Mouse (Mus musculus): ENCODE measurements around the gene Glrp1.

DNA sequence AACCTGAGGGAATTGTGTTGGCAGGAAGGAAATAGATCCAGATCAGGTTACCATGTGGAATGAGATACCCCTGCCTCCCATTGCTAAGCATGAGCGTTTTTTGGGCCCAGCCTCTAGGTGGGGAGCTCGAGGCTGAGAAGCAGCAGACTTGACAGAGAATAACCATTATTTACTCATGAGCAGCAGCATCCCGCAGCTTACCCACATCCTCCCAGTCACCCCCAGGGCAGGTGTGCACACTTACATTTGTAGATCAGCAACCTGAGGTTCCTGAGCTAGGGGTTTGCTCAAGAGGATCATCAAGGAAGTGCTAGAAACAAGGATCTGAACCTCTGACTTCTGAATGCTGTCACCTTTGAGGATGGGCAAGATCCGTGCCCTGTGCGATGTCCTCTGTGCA is 3.5 kb downstream of the Glrp1 start:
- TF ChIP-seq CTCF (IDR thresholded peaks at IDR 0.05; ENCODE audit: low read depth, low read length) (no peak), POLR2A (IDR thresholded peaks at IDR 0.05; ENCODE audit: borderline replicate concordance, low read depth, low read length) (no peak)

Data from bone marrow macrophage, adult 2 months (primary cell).